Mouse (Mus musculus) heart, adult 9 months (tissue): ENCODE measurements around the gene Gm6401.
"Not testable (repeated sequence)": the region's sequence is repeated elsewhere in the genome, so short reads cannot be mapped to it uniquely, and the experiment has no call there.

ENCODE experiments used
- DNase-seq, 2 experiments: peaks; one replicate each; pipeline ENCODE4 v3.0.0; 2022; ENCODE audit warnings: low spot score in 2 of 2

Gene Gm6401

GRCm38 (mm10) chr14:41967827-41968226 lies at the start of gene Gm6401:
TSS of gene Gm6401 (minus strand) at chr14:41967927.
- DNase-seq, result not testable (repeated sequence)

- not testable (repeated sequence) for DNase-seq
These were observed 15.5 kb upstream of the Gm6401 start, which contains the start of gene Gm3543 for GRCm38 (mm10) chr14:41983225-41983624. TSS of gene Gm3543 (minus strand) at chr14:41983325.

- not testable (repeated sequence) for DNase-seq
These were observed 869 bp upstream of the Gm6401 start for GRCm38 (mm10) chr14:41968596-41968995.

- not testable (repeated sequence) for DNase-seq
These were observed 3.6 kb downstream of the Gm6401 start for GRCm38 (mm10) chr14:41964095-41964494.

- DNase-seq, result not testable (repeated sequence)
These were observed 24.0 kb downstream of the Gm6401 start, which contains the start of gene 1700024B05Rik for GRCm38 (mm10) chr14:41943695-41944094. TSS of gene 1700024B05Rik (plus strand) at chr14:41943995.

GRCm38 (mm10) chr14:41924649-41925048 lies 43.1 kb downstream of the Gm6401 start, which contains the start of gene 1700049E17Rik1:
TSS of gene 1700049E17Rik1 (plus strand) at chr14:41924949.
- DNase-seq, result not testable (repeated sequence)
